Mouse (Mus musculus) hindbrain, embryonic 10.5 days (tissue): ENCODE measurements around the gene Npy4r. TPM values are rescaled to one million over a fixed set of nuclear protein-coding genes. Genes with fewer than 3 reads are reported as not detected.

Experiments used
- DNase-seq: peaks from one replicate; pipeline ENCODE4 v3.0.0-alpha.2; 2017; ENCODE audit warnings: low spot score
- H3K27ac ChIP-seq: fragments of 300-500 bp; sonication (generic); 2 replicates; pipeline ENCODE4 v1.5.1; 2016; ENCODE audit warnings: mild to moderate bottlenecking, moderate library complexity
- H3K27me3 ChIP-seq: fragments of 300-500 bp; sonication (generic); 2 replicates; pipeline ENCODE4 v1.6.1; 2016; ENCODE audit warnings: mild to moderate bottlenecking; ENCODE audit not compliant: poor library complexity, insufficient read depth, severe bottlenecking
- H3K36me3 ChIP-seq: fragments of 300-500 bp; sonication (generic); 2 replicates; pipeline ENCODE4 v1.6.1; 2016; ENCODE audit warnings: mild to moderate bottlenecking, moderate library complexity
- H3K4me1 ChIP-seq: fragments of 300-500 bp; sonication (generic); replicated peaks from 2 replicates; pipeline ENCODE4 v1.6.1; 2016; ENCODE audit warnings: mild to moderate bottlenecking
- H3K4me3 ChIP-seq: fragments of 300-500 bp; sonication (generic); 2 replicates; pipeline ENCODE4 v1.5.1; 2016; ENCODE audit warnings: mild to moderate bottlenecking, moderate library complexity
- H3K9me3 ChIP-seq: fragments of 300-500 bp; sonication (generic); 2 replicates; pipeline ENCODE4 v1.6.1; 2016; ENCODE audit warnings: mild to moderate bottlenecking, moderate library complexity
- WGBS: fragments of 180-500 bp; shearing (Covaris S2); methylation state at CpG from one replicate; pipeline ENCODE4 v1.1.7; 2016; 5-methylcytosine and 5-hydroxymethylcytosine counted together
- polyA plus RNA-seq: library from polyadenylated mRNA; unstranded; fragments of >200 nt; fragmentation: Nextera tagmentation; extraction: Ambion mirVana; gene quantifications from 2 replicates; pipeline ENCODE4 v1.2.1, GENCODE M21; 2016

Gene Npy4r
- polyA plus RNA-seq, 1 experiment from 2014 or later: not detected

GRCm38 (mm10) chr14:34154601-34155337 is 2.5 kb upstream of the Npy4r start:
- Histone ChIP-seq H3K4me1 (peaks cover 19% of the 10 kb centered on the region), H3K27ac (no peak overlapping the region), H3K9me3 (no peaks in the 10 kb centered on the region), H3K36me3 (no peaks in the 10 kb centered on the region), H3K27me3 (peaks cover 11% of the 10 kb centered on the region; the same call in 1 of the 2 replicates), H3K4me3 (no peak overlapping the region)
- peak; percentile 46 for DNase-seq
- WGBS: 61% methylated on average over 9 of the region's 9 CpGs

- Histone ChIP-seq H3K9me3 (no peaks in the 10 kb centered on the region), H3K4me3 (no peak overlapping the region), H3K27ac (no peak overlapping the region), H3K36me3 (no peaks in the 10 kb centered on the region), H3K27me3 (no peaks in the 10 kb centered on the region), H3K4me1 (no peaks in the 10 kb centered on the region)
- DNase-seq: no peak
- whole genome bisulfite sequencing: 93% methylated on average over 10 of the region's 10 CpGs
Observed at GRCm38 (mm10) chr14:34142915-34143314, 9.4 kb downstream of the Npy4r start.

DNA sequence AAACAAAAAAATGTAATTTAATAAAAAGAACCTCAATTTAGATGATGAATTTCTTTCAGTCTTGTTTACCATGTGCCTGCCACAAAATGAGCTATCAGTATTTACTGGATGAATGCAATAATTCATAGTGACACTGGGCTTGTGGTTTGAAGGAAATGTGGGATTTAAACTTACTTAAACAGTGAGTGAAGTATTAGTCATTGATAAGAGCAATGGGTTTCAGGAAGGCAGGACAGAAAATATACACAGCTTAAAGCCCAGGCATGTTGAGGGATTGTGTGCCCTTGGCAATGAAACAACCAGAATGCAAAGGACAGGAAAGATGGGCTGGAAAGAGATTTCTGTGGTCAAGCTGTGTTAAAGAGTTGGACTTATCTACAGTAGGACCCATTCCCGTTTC is 10.0 kb downstream of the Npy4r start:
- Histone ChIP-seq H3K4me3 (no peak overlapping the region), H3K27ac (no peak overlapping the region), H3K9me3 (no peaks in the 10 kb centered on the region), H3K36me3 (no peaks in the 10 kb centered on the region), H3K4me1 (no peaks in the 10 kb centered on the region), H3K27me3 (no peaks in the 10 kb centered on the region)
- no peak for DNase-seq
- 72% methylated on average over 1 of the region's 1 CpGs for WGBS

- 86% methylated on average over 15 of the region's 15 CpGs for WGBS
Observed at GRCm38 (mm10) chr14:34139671-34140664, 12.3 kb downstream of the Npy4r start.

DNA sequence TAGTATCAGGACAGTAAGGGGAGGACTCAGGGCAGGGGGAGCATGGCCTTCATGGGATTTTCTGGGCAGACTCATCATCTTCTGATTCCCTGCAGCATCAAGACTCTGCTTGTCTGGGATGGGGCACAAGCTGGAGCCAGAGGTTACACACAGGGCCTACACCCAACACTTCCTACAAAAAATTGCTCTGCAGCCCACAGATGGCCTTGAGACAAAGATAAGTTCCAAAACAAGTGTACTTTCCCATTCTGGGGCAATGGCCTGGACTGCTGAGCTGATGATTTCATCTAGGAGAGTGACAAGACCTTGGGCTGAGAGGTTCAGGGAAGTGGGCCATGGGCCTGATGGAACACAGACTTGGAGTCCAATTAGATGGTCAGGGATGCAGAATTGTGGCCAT is 16.9 kb downstream of the Npy4r start:
- no peak for DNase-seq
- H3K27ac ChIP-seq: no peak overlapping the region

More at GRCm38 (mm10) chr14:34139671-34140664, 12.3 kb downstream of the Npy4r start:
- Histone ChIP-seq H3K36me3 (no peaks in the 10 kb centered on the region), H3K27me3 (no peaks in the 10 kb centered on the region), H3K27ac (no peak overlapping the region), H3K9me3 (no peaks in the 10 kb centered on the region), H3K4me1 (no peaks in the 10 kb centered on the region), H3K4me3 (no peak overlapping the region)
- no peak for DNase-seq

GRCm38 (mm10) chr14:34131216-34131615 is 21.1 kb downstream of the Npy4r start:
- WGBS: 77% methylated on average over 6 of the region's 6 CpGs
- no peak overlapping the region for H3K27ac ChIP-seq

More for the DNA sequence above, 16.9 kb downstream of the Npy4r start:
- Histone ChIP-seq H3K9me3 (no peaks in the 10 kb centered on the region), H3K36me3 (no peaks in the 10 kb centered on the region), H3K4me1 (peaks cover 7% of the 10 kb centered on the region), H3K4me3 (no peak overlapping the region), H3K27me3 (no peaks in the 10 kb centered on the region)

GRCm38 (mm10) chr14:34121691-34122090 is 30.6 kb downstream of the Npy4r start:
- Histone ChIP-seq H3K9me3 (no peaks in the 10 kb centered on the region), H3K27me3 (no peaks in the 10 kb centered on the region), H3K4me1 (no peaks in the 10 kb centered on the region), H3K4me3 (no peak overlapping the region), H3K36me3 (no peaks in the 10 kb centered on the region), H3K27ac (no peak overlapping the region)
- DNase-seq: no peak
- WGBS: 95% methylated on average over 4 of the region's 4 CpGs

More at GRCm38 (mm10) chr14:34131216-34131615, 21.1 kb downstream of the Npy4r start:
- H3K27me3 ChIP-seq: no peaks in the 10 kb centered on the region
- no peak for DNase-seq
- H3K36me3 ChIP-seq: no peaks in the 10 kb centered on the region
- H3K4me3 ChIP-seq: no peak overlapping the region
- H3K4me1 ChIP-seq: peaks cover 7% of the 10 kb centered on the region
- no peaks in the 10 kb centered on the region for H3K9me3 ChIP-seq

- no peak overlapping the region for H3K27ac ChIP-seq
- H3K9me3 ChIP-seq: no peaks in the 10 kb centered on the region
- DNase-seq: no peak
- no peaks in the 10 kb centered on the region for H3K36me3 ChIP-seq
- H3K4me3 ChIP-seq: no peak overlapping the region
- H3K27me3 ChIP-seq: no peaks in the 10 kb centered on the region
- no peaks in the 10 kb centered on the region for H3K4me1 ChIP-seq
- 96% methylated on average over 3 of the region's 3 CpGs for WGBS
Observed at GRCm38 (mm10) chr14:34120923-34121351, 31.4 kb downstream of the Npy4r start.

GRCm38 (mm10) chr14:34120016-34120910 is 32.0 kb downstream of the Npy4r start:
- Histone ChIP-seq H3K4me1 (no peaks in the 10 kb centered on the region), H3K27ac (no peak overlapping the region), H3K36me3 (no peaks in the 10 kb centered on the region), H3K27me3 (no peaks in the 10 kb centered on the region), H3K9me3 (no peaks in the 10 kb centered on the region), H3K4me3 (no peak overlapping the region)
- no peak for DNase-seq
- 87% methylated on average over 12 of the region's 12 CpGs for WGBS

DNA sequence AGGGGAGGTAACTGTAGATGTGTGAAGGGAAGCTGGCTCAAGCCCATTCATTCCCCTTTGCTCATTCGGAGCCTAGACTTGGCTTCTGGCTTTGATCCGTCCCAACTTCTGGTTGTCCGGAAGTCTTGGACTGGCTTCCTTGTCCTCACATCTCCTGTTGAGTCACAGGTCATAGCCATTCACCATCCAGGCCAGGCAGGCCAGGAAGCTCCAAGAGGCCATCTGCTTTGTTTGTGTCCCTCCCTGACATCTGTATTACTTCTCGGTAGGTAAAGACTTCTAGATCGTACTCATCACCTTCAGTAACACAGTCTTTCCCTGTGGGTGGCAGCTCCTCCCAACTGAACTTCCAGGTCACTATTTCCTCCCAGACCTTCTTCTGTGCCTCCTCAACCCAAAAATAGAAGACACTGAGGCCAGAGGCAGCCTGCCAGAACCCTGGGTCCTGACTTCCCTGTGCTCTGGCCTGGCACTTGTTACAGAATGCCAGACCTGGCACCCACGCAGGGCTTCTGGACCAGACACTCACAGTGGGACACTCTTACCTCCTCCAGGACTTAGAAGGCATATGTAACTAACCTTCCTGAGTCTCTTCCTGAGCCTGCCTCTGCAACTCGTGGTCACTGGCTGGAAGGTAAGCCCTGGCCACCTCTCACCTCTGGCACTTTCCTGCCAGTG is 33.1 kb downstream of the Npy4r start:
- Histone ChIP-seq H3K4me1 (no peaks in the 10 kb centered on the region), H3K27ac (no peak overlapping the region), H3K36me3 (no peaks in the 10 kb centered on the region), H3K27me3 (no peaks in the 10 kb centered on the region), H3K9me3 (no peaks in the 10 kb centered on the region), H3K4me3 (no peak overlapping the region)
- 83% methylated on average over 7 of the region's 7 CpGs for WGBS
- DNase-seq: no peak

GRCm38 (mm10) chr14:34114311-34114710 is 38.0 kb downstream of the Npy4r start:
- Histone ChIP-seq H3K36me3 (no peaks in the 10 kb centered on the region), H3K27ac (no peak overlapping the region), H3K27me3 (no peaks in the 10 kb centered on the region), H3K4me1 (no peaks in the 10 kb centered on the region), H3K4me3 (no peak overlapping the region), H3K9me3 (no peaks in the 10 kb centered on the region)
- no peak for DNase-seq
- 92% methylated on average over 4 of the region's 4 CpGs for WGBS

GRCm38 (mm10) chr14:34107594-34107993 is 44.7 kb downstream of the Npy4r start:
- no peaks in the 10 kb centered on the region for H3K36me3 ChIP-seq
- H3K4me1 ChIP-seq: 0 out of 2 replicates have a peak, but pooled peaks cover 4% of the 10 kb centered on the region
- no peak overlapping the region for H3K27ac ChIP-seq
- no peak overlapping the region for H3K4me3 ChIP-seq
- 85% methylated on average over 4 of the region's 4 CpGs for WGBS
- H3K9me3 ChIP-seq: no peaks in the 10 kb centered on the region
- DNase-seq: no peak
- no peaks in the 10 kb centered on the region for H3K27me3 ChIP-seq
